Mouse (Mus musculus) bone marrow, adult 2 months (tissue): ENCODE results near the gene Gjb5. TPM values are rescaled to one million over a fixed set of nuclear protein-coding genes. Genes with fewer than 3 reads are reported as not detected.
A peak's percentile ranks its signal among the peaks of the same experiment; 100 is the strongest.

Experiments
- H3K27ac ChIP-seq: fragments of 200-500 bp; 2 replicates; pipeline ENCODE4 v1.5.1; 2012; ENCODE audit warnings: low read depth, mild to moderate bottlenecking, control low read depth, inconsistent platforms, low read length; ENCODE audit not compliant: control insufficient read depth, poor library complexity, insufficient read depth
- H3K4me1 ChIP-seq: fragments of 200-500 bp; 2 replicates; pipeline ENCODE4 v1.6.1; 2011; ENCODE audit warnings: low read length; ENCODE audit not compliant: control insufficient read depth, insufficient read depth
- H3K4me3 ChIP-seq: fragments of 200-500 bp; replicated peaks from 2 replicates; pipeline ENCODE3; 2011; ENCODE audit warnings: mild to moderate bottlenecking, low read depth, low read length, control low read depth; ENCODE audit not compliant: control insufficient read depth
- CTCF ChIP-seq: fragments of 200-500 bp; IDR thresholded peaks from 2 replicates; pipeline ENCODE4 v1.5.1; 2011; ENCODE audit warnings: low read length, control low read depth; ENCODE audit not compliant: control insufficient read depth, insufficient read depth
- POLR2A ChIP-seq: fragments of 200-500 bp; IDR thresholded peaks from 2 replicates; pipeline ENCODE4 v1.6.1; 2011; ENCODE audit warnings: low read depth, mild to moderate bottlenecking, control low read depth, low read length, borderline replicate concordance; ENCODE audit not compliant: control insufficient read depth
- WGBS: fragments of 180-500 bp; shearing (Covaris S2); methylation state at CpG from one replicate; pipeline ENCODE4 v1.1.7; 2018; 5-methylcytosine and 5-hydroxymethylcytosine counted together
- polyA plus RNA-seq: library from polyadenylated mRNA; stranded (reverse); fragments of >200 nt; gene quantifications from 2 replicates; pipeline ENCODE4 v1.2.4, GENCODE M21; 2011; ENCODE audit warnings: low replicate concordance; ENCODE audit not compliant: missing spikeins, insufficient read depth, insufficient read length

Gjb5 gene
- polyA plus RNA-seq, 1 experiment, result 1.7 TPM

GRCm38 (mm10) chr4:127374645-127375044 is 16.7 kb upstream of the Gjb5 start:
- TF ChIP-seq POLR2A, result no peak
- TF ChIP-seq CTCF, result no peak
- Histone ChIP-seq H3K4me3 (no peak overlapping the region), H3K4me1 (no peaks in the 10 kb centered on the region), H3K27ac (no peak overlapping the region)
- 73% methylated on average over 4 of the region's 4 CpGs for WGBS

DNA sequence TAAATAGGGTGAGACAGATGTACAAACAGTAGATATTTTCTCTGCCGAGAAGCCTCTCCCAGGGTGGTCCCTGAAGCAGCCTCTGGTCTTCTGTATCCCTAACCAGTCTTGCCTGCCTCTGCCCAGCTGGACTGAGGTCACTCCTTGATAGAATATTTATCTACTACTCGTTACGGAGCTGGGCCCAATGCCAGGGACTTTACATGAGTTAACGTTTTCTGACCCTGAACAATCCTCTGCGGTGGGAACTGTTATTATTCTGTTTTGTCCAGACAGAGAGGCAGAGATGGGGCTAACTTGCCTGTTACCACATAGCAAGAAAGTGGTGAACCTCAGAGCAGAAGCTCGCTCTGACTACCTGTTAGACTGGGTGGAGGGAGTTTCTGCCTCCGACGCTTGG is 15.5 kb upstream of the Gjb5 start:
- no peaks in the 10 kb centered on the region for H3K4me1 ChIP-seq
- H3K4me3 ChIP-seq, result no peak overlapping the region
- TF ChIP-seq POLR2A (no peak), CTCF (no peak)
- WGBS, result 71% methylated on average over 8 of the region's 8 CpGs
- H3K27ac ChIP-seq, result no peak overlapping the region

- 70% methylated on average over 5 of the region's 5 CpGs for WGBS
- Histone ChIP-seq H3K27ac (no peak overlapping the region), H3K4me3 (no peak overlapping the region), H3K4me1 (no peaks in the 10 kb centered on the region)
- TF ChIP-seq POLR2A (no peak), CTCF (no peak)
Observed at GRCm38 (mm10) chr4:127371546-127371945, 13.6 kb upstream of the Gjb5 start.

- no peak for TF ChIP-seq POLR2A
- TF ChIP-seq CTCF, result peak; percentile 29; the same call in 1 of the 2 replicates
- Histone ChIP-seq H3K27ac (no peak overlapping the region), H3K4me1 (no peaks in the 10 kb centered on the region), H3K4me3 (no peak overlapping the region)
- 41% methylated on average over 2 of the region's 2 CpGs for WGBS
Observed at GRCm38 (mm10) chr4:127370447-127370846, 12.5 kb upstream of the Gjb5 start.

DNA sequence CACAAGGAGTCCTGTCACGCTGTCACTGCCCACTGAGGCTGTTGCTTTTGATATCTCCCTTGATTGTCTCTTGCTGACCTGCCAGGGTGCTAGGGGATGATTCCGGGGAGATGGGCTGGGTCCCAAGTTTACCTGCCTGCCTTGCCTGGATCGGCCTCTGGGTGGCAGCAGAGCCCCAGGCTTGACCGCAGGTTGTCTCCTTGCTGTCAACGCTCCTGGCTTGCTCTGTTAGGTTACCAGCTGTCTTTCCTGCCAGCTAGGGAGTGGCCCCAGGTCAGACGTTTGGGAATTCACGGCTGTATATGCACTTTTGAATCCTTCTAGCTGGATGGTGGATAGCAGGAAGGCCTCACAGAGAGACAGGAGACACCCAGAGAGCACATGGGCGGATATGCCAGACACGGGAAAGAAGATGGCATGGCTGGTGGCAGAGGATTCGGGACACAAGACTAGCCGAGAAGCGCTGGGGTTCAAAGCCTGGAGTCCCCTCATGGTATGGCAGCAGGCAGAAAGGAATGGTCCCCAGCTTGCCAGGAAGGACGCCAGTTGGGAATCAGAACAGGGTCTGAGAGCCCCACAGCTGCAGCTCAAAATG is 10.5 kb upstream of the Gjb5 start:
- WGBS, result 29% methylated on average over 13 of the region's 13 CpGs
- Histone ChIP-seq H3K27ac (no peak overlapping the region), H3K4me3 (no peak overlapping the region), H3K4me1 (no peaks in the 10 kb centered on the region)
- TF ChIP-seq POLR2A (no peak), CTCF (peak; percentile 90)

GRCm38 (mm10) chr4:127365834-127366233 is 7.9 kb upstream of the Gjb5 start:
- 65% methylated on average over 4 of the region's 4 CpGs for WGBS
- Histone ChIP-seq H3K27ac (no peak overlapping the region), H3K4me1 (no peaks in the 10 kb centered on the region), H3K4me3 (no peak overlapping the region)
- no peak for TF ChIP-seq POLR2A
- TF ChIP-seq CTCF, result no peak

- 58% methylated on average over 5 of the region's 5 CpGs for WGBS
- no peak overlapping the region for H3K27ac ChIP-seq
- TF ChIP-seq POLR2A, result no peak
- TF ChIP-seq CTCF, result no peak
- H3K4me1 ChIP-seq, result no peaks in the 10 kb centered on the region
- no peak overlapping the region for H3K4me3 ChIP-seq
Observed at GRCm38 (mm10) chr4:127365433-127365832, 7.5 kb upstream of the Gjb5 start.

- Histone ChIP-seq H3K27ac (no peak overlapping the region), H3K4me1 (no peaks in the 10 kb centered on the region), H3K4me3 (no peak overlapping the region)
- 80% methylated on average over 6 of the region's 6 CpGs for WGBS
- TF ChIP-seq POLR2A (no peak), CTCF (no peak)
Observed at GRCm38 (mm10) chr4:127364431-127364830, 6.5 kb upstream of the Gjb5 start.

- Histone ChIP-seq H3K27ac (no peak overlapping the region), H3K4me3 (no peak overlapping the region), H3K4me1 (no peaks in the 10 kb centered on the region)
- TF ChIP-seq CTCF (peak; percentile 49), POLR2A (no peak)
- 50% methylated on average over 4 of the region's 4 CpGs for WGBS
Observed at GRCm38 (mm10) chr4:127363331-127363730, 5.3 kb upstream of the Gjb5 start.
